Mouse (Mus musculus): ENCODE results near the gene Npsr1. TPM values are rescaled to one million over a fixed set of nuclear protein-coding genes. Genes with fewer than 3 reads are reported as not detected.
A peak's percentile ranks its signal among the peaks of the same experiment; 100 is the strongest.

Gene Npsr1
- polyA plus RNA-seq, 1 experiment from 2014 or later = not detected

DNA sequence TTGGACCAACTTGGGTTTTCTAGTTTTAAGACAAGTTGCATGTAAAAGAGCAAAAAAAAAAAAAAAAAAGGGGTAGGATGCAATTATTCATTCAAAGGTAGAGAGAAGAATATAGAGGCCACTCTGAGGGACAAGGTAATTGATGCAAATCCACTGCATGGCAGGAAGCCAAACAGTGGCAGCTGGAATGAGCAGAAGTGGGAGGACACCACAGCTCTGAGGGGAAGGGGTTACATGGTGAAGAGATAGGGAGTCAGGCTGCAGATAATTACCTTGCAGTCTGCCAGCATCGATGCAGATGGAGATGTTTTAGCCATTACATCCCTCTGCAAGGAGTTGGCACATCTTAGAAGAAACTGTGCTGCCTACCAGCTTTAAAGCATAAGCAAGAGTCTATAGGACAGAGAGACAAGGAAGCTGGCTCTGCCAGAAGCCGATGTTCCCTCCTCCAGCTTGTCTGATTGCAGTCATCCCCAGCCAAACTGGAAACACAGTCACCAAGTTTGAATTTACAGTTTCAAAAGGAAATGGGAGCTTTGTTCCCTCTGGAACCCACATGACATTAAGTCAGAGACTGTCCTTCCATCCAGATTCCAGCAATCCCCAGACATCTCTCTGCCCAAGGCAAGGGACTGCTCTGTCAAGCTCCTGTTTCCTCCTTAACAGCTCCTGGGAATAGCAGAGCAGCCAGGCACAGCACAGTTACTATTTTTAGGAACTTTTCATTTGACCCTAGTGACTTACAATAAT is 91.9 kb downstream of the Npsr1 start:
- 52% methylated on average over 2 of the region's 2 CpGs for WGBS
- Histone ChIP-seq H3K27ac (ENCODE audit: low read length) (no peak overlapping the region), H3K4me1 (ENCODE audit: control insufficient read depth, insufficient read depth, low read length) (no peaks in the 10 kb centered on the region), H3K4me2 (ENCODE audit: low read depth, low read length) (no peak overlapping the region), H3K36me3 (ENCODE audit: control insufficient read depth, insufficient read depth, low read length) (no peaks in the 10 kb centered on the region), H3K27me3 (ENCODE audit: control insufficient read depth, insufficient read depth, low read length) (no peaks in the 10 kb centered on the region), H3K4me3 (replicated peaks; ENCODE audit: low read length) (no peak overlapping the region), H3K9ac (ENCODE audit: low read length) (no peak overlapping the region), H3K9me3 (replicated peaks; ENCODE audit: control insufficient read depth, low read length) (no peaks in the 10 kb centered on the region)
- no peak for ATAC-seq (ENCODE audit: insufficient read depth, low FRiP score)

DNA sequence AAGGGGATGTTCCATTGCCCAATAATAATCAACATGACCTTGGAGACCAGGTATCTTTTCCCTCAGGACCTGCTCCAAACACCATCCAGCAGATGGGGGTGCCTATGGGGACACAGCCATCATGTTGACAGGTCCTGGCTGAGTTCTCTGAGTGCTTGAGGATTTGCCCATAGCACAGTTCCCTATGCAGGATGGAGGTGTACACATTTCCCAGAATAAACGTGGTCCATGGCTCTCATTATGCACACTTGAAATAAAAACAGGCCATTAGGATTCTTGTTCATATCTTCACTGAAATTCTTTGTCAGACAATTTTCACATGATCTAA is 92.4 kb downstream of the Npsr1 start:
- WGBS = 75% methylated on average over 1 of the region's 1 CpGs
- H3K4me1 ChIP-seq (ENCODE audit: control insufficient read depth, insufficient read depth, low read length) = no peaks in the 10 kb centered on the region
- H3K4me3 ChIP-seq (replicated peaks; ENCODE audit: low read length) = no peak overlapping the region
- no peaks in the 10 kb centered on the region for H3K36me3 ChIP-seq (ENCODE audit: control insufficient read depth, insufficient read depth, low read length)
- no peaks in the 10 kb centered on the region for H3K27me3 ChIP-seq (ENCODE audit: control insufficient read depth, insufficient read depth, low read length)
- H3K27ac ChIP-seq (ENCODE audit: low read length) = no peak overlapping the region
- no peaks in the 10 kb centered on the region for H3K9me3 ChIP-seq (replicated peaks; ENCODE audit: control insufficient read depth, low read length)
- H3K9ac ChIP-seq (ENCODE audit: low read length) = no peak overlapping the region
- no peak for ATAC-seq (ENCODE audit: insufficient read depth, low FRiP score)
- H3K4me2 ChIP-seq (ENCODE audit: low read depth, low read length) = no peak overlapping the region

DNA sequence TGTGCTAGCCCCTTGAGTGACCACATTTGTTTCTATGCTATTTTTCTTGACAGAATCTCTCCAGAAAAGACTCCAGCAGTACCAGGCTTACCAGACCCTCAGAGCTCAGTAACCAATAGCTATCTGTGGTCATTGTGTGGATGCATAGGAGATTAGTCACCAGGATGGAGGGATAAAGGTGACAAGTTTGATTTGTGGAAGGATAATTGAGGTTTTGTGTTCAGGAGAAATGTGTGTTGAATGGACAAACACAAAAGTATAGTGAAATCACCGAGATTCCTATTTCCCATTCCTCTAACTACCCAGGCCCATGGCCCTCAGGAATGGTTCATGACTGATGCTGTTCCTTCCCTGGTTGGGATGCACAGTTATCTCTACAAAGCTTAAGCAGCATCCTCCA is 100.5 kb downstream of the Npsr1 start:
- no peak for ATAC-seq (ENCODE audit: insufficient read depth, low FRiP score)
- Histone ChIP-seq H3K27me3 (ENCODE audit: control insufficient read depth, insufficient read depth, low read length) (no peaks in the 10 kb centered on the region), H3K9ac (ENCODE audit: low read length) (no peak overlapping the region), H3K4me1 (ENCODE audit: control insufficient read depth, insufficient read depth, low read length) (no peaks in the 10 kb centered on the region), H3K4me3 (replicated peaks; ENCODE audit: low read length) (no peak overlapping the region), H3K9me3 (replicated peaks; ENCODE audit: control insufficient read depth, low read length) (no peaks in the 10 kb centered on the region), H3K4me2 (ENCODE audit: low read depth, low read length) (no peak overlapping the region), H3K36me3 (ENCODE audit: control insufficient read depth, insufficient read depth, low read length) (no peaks in the 10 kb centered on the region), H3K27ac (ENCODE audit: low read length) (no peak overlapping the region)
- WGBS = 44% methylated on average over 1 of the region's 1 CpGs

DNA sequence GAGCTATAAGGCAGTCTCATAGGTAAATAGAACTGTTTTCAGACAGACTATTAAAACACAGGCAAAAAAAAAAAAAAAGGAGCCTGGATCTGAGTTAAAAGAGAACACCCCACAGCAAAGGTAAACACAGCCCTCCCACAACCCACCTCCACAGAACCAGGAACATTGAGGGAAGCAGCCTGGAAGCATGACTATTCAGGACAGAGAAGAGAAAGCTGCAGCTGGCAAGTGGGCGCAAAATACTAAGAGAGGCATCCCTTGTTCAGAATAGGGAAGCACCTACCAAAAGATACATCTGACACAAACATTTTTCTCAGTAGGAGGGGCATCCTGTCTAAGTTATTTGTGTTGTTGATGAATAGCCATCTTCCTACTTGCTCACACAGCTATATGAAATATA is 113.8 kb downstream of the Npsr1 start:
- no peak overlapping the region for H3K27ac ChIP-seq (ENCODE audit: low read length)
- 93% methylated on average over 1 of the region's 1 CpGs for WGBS

DNA sequence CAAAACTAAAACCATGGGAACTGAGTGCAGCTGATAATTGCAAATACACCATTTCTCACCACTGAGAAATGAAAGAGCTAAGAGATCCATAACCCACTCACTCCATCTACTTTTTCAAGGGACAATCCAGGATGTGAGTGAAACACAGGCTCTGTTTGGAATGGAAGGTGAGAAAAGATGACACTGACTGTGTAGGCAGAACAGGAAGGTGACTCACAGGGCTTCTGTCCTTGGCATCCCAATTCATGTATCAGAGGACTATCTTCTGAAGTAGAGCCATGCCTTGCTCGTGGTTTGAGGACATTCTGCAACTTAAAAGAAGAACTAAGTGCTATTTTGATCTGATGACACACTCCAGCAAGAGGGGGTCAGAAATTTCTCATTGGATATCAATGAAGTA is 119.9 kb downstream of the Npsr1 start:
- H3K27ac ChIP-seq (ENCODE audit: low read length) = no peak overlapping the region
- no peak for ATAC-seq (ENCODE audit: insufficient read depth, low FRiP score)
- H3K27me3 ChIP-seq (ENCODE audit: control insufficient read depth, insufficient read depth, low read length) = no peaks in the 10 kb centered on the region
- H3K4me3 ChIP-seq (replicated peaks; ENCODE audit: low read length) = no peak overlapping the region
- H3K36me3 ChIP-seq (ENCODE audit: control insufficient read depth, insufficient read depth, low read length) = no peaks in the 10 kb centered on the region
- H3K9me3 ChIP-seq (replicated peaks; ENCODE audit: control insufficient read depth, low read length) = no peaks in the 10 kb centered on the region
- H3K4me2 ChIP-seq (ENCODE audit: low read depth, low read length) = no peak overlapping the region
- H3K4me1 ChIP-seq (ENCODE audit: control insufficient read depth, insufficient read depth, low read length) = no peaks in the 10 kb centered on the region
- 58% methylated on average over 1 of the region's 1 CpGs for WGBS
- H3K9ac ChIP-seq (ENCODE audit: low read length) = no peak overlapping the region

More for the DNA sequence above, 113.8 kb downstream of the Npsr1 start:
- Histone ChIP-seq H3K27me3 (ENCODE audit: control insufficient read depth, insufficient read depth, low read length) (no peaks in the 10 kb centered on the region), H3K4me3 (replicated peaks; ENCODE audit: low read length) (no peak overlapping the region), H3K36me3 (ENCODE audit: control insufficient read depth, insufficient read depth, low read length) (no peaks in the 10 kb centered on the region), H3K4me2 (ENCODE audit: low read depth, low read length) (no peak overlapping the region), H3K4me1 (ENCODE audit: control insufficient read depth, insufficient read depth, low read length) (no peaks in the 10 kb centered on the region), H3K9me3 (replicated peaks; ENCODE audit: control insufficient read depth, low read length) (no peaks in the 10 kb centered on the region), H3K9ac (ENCODE audit: low read length) (no peak overlapping the region)
- no peak for ATAC-seq (ENCODE audit: insufficient read depth, low FRiP score)

DNA sequence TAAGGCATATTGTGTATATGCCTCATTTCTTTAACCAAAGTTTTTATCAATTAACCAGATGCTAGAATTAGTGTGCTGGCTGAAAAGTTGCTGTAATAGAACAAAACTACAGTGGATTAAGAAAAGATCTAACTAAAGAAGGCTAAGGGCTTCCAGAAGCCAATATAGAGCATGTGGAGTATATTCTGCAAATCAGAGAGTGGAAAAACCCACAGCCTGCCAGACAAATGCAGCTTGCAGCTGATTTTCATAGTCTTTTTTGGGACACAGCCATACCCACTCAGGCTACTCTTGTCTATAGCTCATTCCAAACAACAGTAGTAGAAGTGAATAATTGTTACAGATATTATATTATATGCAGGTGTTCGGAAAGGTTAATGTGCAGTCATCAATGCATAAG is 138.7 kb downstream of the Npsr1 start:
- ATAC-seq (ENCODE audit: insufficient read depth, low FRiP score) = no peak
- H3K4me1 ChIP-seq (ENCODE audit: control insufficient read depth, insufficient read depth, low read length) = no peaks in the 10 kb centered on the region
- H3K27me3 ChIP-seq (ENCODE audit: control insufficient read depth, insufficient read depth, low read length) = no peaks in the 10 kb centered on the region
- no peaks in the 10 kb centered on the region for H3K36me3 ChIP-seq (ENCODE audit: control insufficient read depth, insufficient read depth, low read length)
- H3K9ac ChIP-seq (ENCODE audit: low read length) = no peak overlapping the region
- 90% methylated on average over 1 of the region's 1 CpGs for WGBS
- H3K27ac ChIP-seq (ENCODE audit: low read length) = no peak overlapping the region
- no peak overlapping the region for H3K4me3 ChIP-seq (replicated peaks; ENCODE audit: low read length)
- no peak overlapping the region for H3K4me2 ChIP-seq (ENCODE audit: low read depth, low read length)
- no peaks in the 10 kb centered on the region for H3K9me3 ChIP-seq (replicated peaks; ENCODE audit: control insufficient read depth, low read length)

DNA sequence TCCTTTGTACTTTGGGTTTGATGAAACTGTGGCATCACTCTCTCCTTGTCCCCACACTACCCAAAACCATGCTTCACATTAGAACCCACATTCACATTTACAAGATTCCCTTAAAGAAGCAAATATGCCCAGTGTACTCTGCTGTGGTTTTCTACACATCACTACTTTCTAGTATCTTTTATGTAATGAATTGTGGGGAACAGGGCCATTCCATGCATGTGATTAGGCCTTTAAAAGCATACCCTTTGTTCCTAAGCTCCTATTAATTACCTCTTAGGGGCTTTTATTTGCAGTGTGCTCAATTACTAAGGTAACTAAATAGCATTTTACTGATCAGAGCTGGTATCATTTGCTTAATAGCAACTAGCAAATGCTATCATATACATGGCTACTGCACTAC is 149.8 kb downstream of the Npsr1 start:
- Histone ChIP-seq H3K9ac (ENCODE audit: low read length) (no peak overlapping the region), H3K4me2 (ENCODE audit: low read depth, low read length) (no peak overlapping the region), H3K9me3 (replicated peaks; ENCODE audit: control insufficient read depth, low read length) (no peaks in the 10 kb centered on the region), H3K4me1 (ENCODE audit: control insufficient read depth, insufficient read depth, low read length) (no peaks in the 10 kb centered on the region), H3K4me3 (replicated peaks; ENCODE audit: low read length) (no peak overlapping the region), H3K27me3 (ENCODE audit: control insufficient read depth, insufficient read depth, low read length) (no peaks in the 10 kb centered on the region), H3K27ac (ENCODE audit: low read length) (no peak overlapping the region), H3K36me3 (ENCODE audit: control insufficient read depth, insufficient read depth, low read length) (no peaks in the 10 kb centered on the region)
- ATAC-seq (ENCODE audit: insufficient read depth, low FRiP score) = no peak

DNA sequence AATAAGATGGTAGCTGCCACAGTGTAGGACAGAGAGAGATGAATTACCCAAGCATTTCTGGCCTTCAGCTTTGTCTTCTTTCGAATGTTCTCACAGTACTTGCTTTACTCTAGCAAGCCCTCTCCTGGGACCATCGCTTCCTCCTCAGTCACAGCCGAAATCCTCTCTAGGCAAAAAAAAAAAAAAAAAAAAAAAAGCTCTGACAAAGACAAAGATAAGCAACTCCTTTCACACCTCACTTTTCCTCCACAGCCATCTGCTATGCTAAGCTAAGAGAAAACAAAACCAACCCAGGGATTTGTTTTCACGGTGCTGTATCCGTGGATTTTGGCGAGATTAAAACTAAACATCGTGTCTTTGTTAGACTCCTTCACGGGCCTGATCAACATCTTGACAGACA is 156.4 kb downstream of the Npsr1 start:
- 38% methylated on average over 8 of the region's 8 CpGs for WGBS
- H3K9ac ChIP-seq (ENCODE audit: low read length) = no peak overlapping the region
- H3K9me3 ChIP-seq (replicated peaks; ENCODE audit: control insufficient read depth, low read length) = no peaks in the 10 kb centered on the region
- ATAC-seq (ENCODE audit: insufficient read depth, low FRiP score) = no peak
- H3K4me3 ChIP-seq (replicated peaks; ENCODE audit: low read length) = no peak overlapping the region
- H3K27ac ChIP-seq (ENCODE audit: low read length) = no peak overlapping the region
- H3K36me3 ChIP-seq (ENCODE audit: control insufficient read depth, insufficient read depth, low read length) = no peaks in the 10 kb centered on the region
- no peaks in the 10 kb centered on the region for H3K4me1 ChIP-seq (ENCODE audit: control insufficient read depth, insufficient read depth, low read length)
- no peak overlapping the region for H3K4me2 ChIP-seq (ENCODE audit: low read depth, low read length)
- H3K27me3 ChIP-seq (ENCODE audit: control insufficient read depth, insufficient read depth, low read length) = no peaks in the 10 kb centered on the region

DNA sequence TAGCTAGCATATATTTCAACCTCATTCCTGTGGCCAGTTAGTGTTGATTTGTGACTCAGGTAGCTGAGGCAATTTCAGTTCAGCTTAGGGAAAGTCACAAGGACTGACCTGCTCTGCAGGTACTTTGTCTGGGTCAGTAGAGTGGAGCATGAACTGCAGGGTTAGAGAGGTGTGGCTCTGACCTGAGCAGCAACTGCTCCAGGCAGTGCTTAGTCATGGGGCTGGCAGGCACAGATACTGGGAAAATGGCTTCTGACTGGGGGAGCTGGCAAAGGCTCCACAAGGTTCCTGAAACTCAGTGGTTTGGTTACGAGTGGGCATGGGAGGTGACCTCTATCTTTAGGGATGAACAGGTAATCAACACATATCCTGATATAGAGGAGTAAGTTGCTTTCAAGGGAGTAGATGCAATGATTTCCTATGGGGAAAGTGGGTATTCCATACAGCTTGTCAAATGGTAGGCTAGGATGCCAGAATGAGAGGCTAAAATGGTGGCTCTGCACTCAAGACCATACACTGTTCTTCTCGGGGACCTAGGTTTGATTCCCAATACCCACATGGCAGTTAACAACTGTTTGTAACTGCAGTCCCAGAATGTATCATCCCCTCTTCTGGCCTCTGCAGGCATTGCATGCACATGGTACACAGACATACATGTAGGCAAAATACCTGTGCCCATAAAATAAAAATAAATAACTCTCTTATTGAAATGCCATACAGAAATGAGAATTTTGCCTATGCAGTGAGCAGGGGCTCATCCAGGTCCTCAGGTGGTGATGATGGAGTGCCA is 182.9 kb downstream of the Npsr1 start:
- Histone ChIP-seq H3K9ac (ENCODE audit: low read length) (no peak overlapping the region), H3K36me3 (ENCODE audit: control insufficient read depth, insufficient read depth, low read length) (no peaks in the 10 kb centered on the region), H3K4me2 (ENCODE audit: low read depth, low read length) (no peak overlapping the region), H3K27me3 (ENCODE audit: control insufficient read depth, insufficient read depth, low read length) (no peaks in the 10 kb centered on the region), H3K4me3 (replicated peaks; ENCODE audit: low read length) (no peak overlapping the region), H3K4me1 (ENCODE audit: control insufficient read depth, insufficient read depth, low read length) (no peaks in the 10 kb centered on the region), H3K9me3 (replicated peaks; ENCODE audit: control insufficient read depth, low read length) (no peaks in the 10 kb centered on the region), H3K27ac (ENCODE audit: low read length) (no peak overlapping the region)
- ATAC-seq (ENCODE audit: insufficient read depth, low FRiP score) = peak; percentile 58; the same call in 1 of the 2 replicates
- WGBS = 90% methylated on average over 2 of the region's 2 CpGs

Measured in stomach, embryonic 16.5 days (tissue).